Mouse (Mus musculus): ENCODE measurements at regions not wholly inside any gene's neighbourhood (a gene's known extent, or its start where the extent isn't known, plus 50 kb on each side); places are given as distances from the start of the nearest gene placed in this dataset.

DNA sequence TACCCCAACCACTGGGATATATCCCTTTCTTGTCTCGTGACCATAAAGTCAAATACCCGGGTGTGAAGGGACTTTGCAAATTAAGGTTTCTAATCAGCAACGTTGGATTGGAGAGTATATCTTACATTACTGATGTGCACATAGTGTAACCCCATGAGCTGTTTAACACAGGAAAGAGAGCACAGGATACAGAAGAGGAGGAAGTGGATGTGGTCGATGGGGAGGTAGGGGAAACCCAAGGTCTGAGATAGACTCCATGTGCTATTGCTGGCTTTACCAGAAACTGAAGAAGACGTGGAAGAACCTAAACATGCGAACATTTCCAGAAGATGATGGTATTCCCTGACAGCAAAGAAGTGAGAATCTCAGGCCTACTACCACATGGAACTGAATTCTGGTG lies 94.1 kb downstream of the Edem1 start:
- TF ChIP-seq CTCF (IDR thresholded peaks at IDR 0.05; ENCODE audit: borderline replicate concordance, extremely low read depth, insufficient read depth, insufficient read length) (no peak), POLR2A (IDR thresholded peaks at IDR 0.05; ENCODE audit: borderline replicate concordance, extremely low read depth, insufficient read depth, insufficient read length, poor library complexity, severe bottlenecking) (no peak)

Data from brain, embryonic 14.5 days (tissue).